Mouse (Mus musculus): ENCODE results near the gene Gm44805. TPM values are rescaled to one million over a fixed set of nuclear protein-coding genes. Genes with fewer than 3 reads are reported as not detected.

The Gm44805 gene
- polyA plus RNA-seq, 1 experiment from 2014 or later = not detected

DNA sequence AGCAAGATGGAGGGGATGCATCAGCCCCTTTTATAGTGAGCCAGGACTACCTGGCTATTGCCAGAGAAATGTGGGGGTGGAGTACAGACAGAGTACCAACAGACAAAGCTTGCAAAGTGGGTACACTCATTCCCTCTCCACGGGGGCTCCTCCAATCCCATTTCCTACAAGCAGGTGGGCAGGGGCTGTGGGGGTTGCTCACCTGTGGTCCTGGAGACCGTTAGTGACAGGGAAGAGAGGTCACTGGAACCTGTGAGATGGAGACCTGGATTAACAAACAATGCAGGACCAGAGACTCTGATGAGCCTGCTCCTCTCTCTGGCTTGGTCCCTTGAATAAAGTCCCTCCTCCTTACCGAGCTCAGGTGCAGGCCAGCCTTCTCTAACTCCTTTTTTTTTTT is 53.5 kb downstream of the Gm44805 start:
- Histone ChIP-seq H3K4me3 (no peak overlapping the region), H3K9me3 (replicated peaks) (no peaks in the 10 kb centered on the region), H3K9ac (no peak overlapping the region), H3K4me1 (replicated peaks) (no peaks in the 10 kb centered on the region), H3K27me3 (replicated peaks) (peaks cover 7% of the 10 kb centered on the region; the same call in 1 of the 2 replicates), H3K36me3 (peaks cover 10% of the 10 kb centered on the region), H3K27ac (ENCODE audit: poor library complexity, severe bottlenecking) (0 out of 2 replicates have a peak overlapping the region, but pooled peaks have one; percentile 69), H3K4me2 (peak overlapping the region; percentile 85)
- WGBS = 64% methylated on average over 3 of the region's 3 CpGs
- no peak for ATAC-seq (ENCODE audit: insufficient number of reproducible peaks, low FRiP score)

DNA sequence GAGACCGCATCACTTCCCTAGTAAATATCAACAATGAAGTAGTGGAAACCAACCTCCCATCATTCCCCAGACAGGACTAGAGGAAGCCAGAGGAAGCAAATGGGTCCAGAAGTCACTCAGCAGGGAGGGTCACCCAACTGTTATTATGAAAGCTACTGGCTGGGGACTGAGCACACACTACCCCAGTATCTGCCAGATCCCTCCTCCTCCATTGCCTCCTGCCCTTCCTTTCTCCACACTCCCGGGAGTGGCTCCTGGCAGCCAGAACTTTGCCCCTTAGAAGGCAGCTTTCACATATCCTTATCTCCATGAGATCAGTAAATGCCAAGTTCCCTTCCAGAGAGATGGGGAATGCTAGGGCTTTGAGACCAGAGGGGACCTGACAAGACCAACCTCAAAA is 57.8 kb downstream of the Gm44805 start:
- H3K27me3 ChIP-seq (replicated peaks) = peaks cover 25% of the 10 kb centered on the region
- H3K27ac ChIP-seq (ENCODE audit: poor library complexity, severe bottlenecking) = no peak overlapping the region
- H3K9ac ChIP-seq = no peak overlapping the region
- H3K9me3 ChIP-seq (replicated peaks) = no peaks in the 10 kb centered on the region
- peaks cover 5% of the 10 kb centered on the region for H3K4me1 ChIP-seq (replicated peaks)
- H3K4me2 ChIP-seq = no peak overlapping the region
- H3K4me3 ChIP-seq = no peak overlapping the region
- 45% methylated on average over 2 of the region's 2 CpGs for WGBS
- no peak for ATAC-seq (ENCODE audit: insufficient number of reproducible peaks, low FRiP score)
- no peaks in the 10 kb centered on the region for H3K36me3 ChIP-seq

DNA sequence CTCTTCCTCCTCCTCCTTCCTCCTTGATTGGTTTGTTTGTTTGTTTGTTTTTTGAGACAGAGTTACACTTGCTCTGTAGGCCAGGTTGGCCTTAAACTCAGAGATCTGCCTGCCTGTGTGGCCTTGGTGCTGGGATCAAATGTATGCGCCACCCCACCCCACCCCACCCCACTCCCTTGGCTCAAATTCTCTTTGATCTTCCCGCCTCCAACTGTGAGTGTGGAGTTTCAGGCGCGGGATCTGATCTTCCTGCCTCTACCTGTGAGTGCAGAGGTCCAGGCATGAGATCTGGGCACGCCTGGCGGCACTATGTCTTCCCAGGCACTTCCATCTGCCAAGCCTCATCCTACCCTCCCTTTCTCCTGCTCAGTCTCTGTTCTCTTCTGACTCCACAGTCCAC is 59.0 kb downstream of the Gm44805 start:
- peaks cover 25% of the 10 kb centered on the region for H3K27me3 ChIP-seq (replicated peaks)
- 34% methylated on average over 6 of the region's 6 CpGs for WGBS
- H3K36me3 ChIP-seq = no peaks in the 10 kb centered on the region
- peaks cover 5% of the 10 kb centered on the region for H3K4me1 ChIP-seq (replicated peaks)
- H3K9me3 ChIP-seq (replicated peaks) = no peaks in the 10 kb centered on the region
- H3K4me2 ChIP-seq = no peak overlapping the region
- H3K9ac ChIP-seq = no peak overlapping the region
- no peak for ATAC-seq (ENCODE audit: insufficient number of reproducible peaks, low FRiP score)
- no peak overlapping the region for H3K4me3 ChIP-seq
- H3K27ac ChIP-seq (ENCODE audit: poor library complexity, severe bottlenecking) = no peak overlapping the region

Other genes with a start within 250 kb of the Gm44805 start
- gene Mark4, start 222.6 kb downstream of the Gm44805 start, polyA plus RNA-seq (2016; fragmentation: Nextera tagmentation; extraction: Ambion mirVana) = 11.4 and 11.7 TPM in 2 replicates
- 2.9 and 3.1 TPM in 2 replicates for gene Exoc3l2, start 218.1 kb downstream of the Gm44805 start, polyA plus RNA-seq (2016; fragmentation: Nextera tagmentation; extraction: Ambion mirVana)
- gene Bloc1s3, start 173.1 kb downstream of the Gm44805 start, polyA plus RNA-seq (2016; fragmentation: Nextera tagmentation; extraction: Ambion mirVana) = 2.4 TPM in 2 replicates
- gene Trappc6a, start 173.0 kb downstream of the Gm44805 start, polyA plus RNA-seq (2016; fragmentation: Nextera tagmentation; extraction: Ambion mirVana) = 66.4 and 74.0 TPM in 2 replicates
- gene Nkpd1, start 163.6 kb downstream of the Gm44805 start, polyA plus RNA-seq (2016; fragmentation: Nextera tagmentation; extraction: Ambion mirVana) = 0.08 TPM in 1 of 2 replicates, not detected in the other
- 26.2 and 26.5 TPM in 2 replicates for gene Ppp1r37, start 118.3 kb downstream of the Gm44805 start, polyA plus RNA-seq (2016; fragmentation: Nextera tagmentation; extraction: Ambion mirVana)
- 0.32 and 0.36 TPM in 2 replicates for gene Zfp296, start 104.1 kb downstream of the Gm44805 start, polyA plus RNA-seq (2016; fragmentation: Nextera tagmentation; extraction: Ambion mirVana)
- 118 and 121 TPM in 2 replicates for gene Gemin7, start 103.8 kb downstream of the Gm44805 start, polyA plus RNA-seq (2016; fragmentation: Nextera tagmentation; extraction: Ambion mirVana)
- 37.1 and 40.6 TPM in 2 replicates for gene Clasrp, start 76.9 kb downstream of the Gm44805 start, polyA plus RNA-seq (2016; fragmentation: Nextera tagmentation; extraction: Ambion mirVana)
- 4.6 and 4.7 TPM in 2 replicates for gene Relb, start 52.0 kb downstream of the Gm44805 start, polyA plus RNA-seq (2016; fragmentation: Nextera tagmentation; extraction: Ambion mirVana)
- gene Clptm1, start 16.4 kb downstream of the Gm44805 start, polyA plus RNA-seq (2016; fragmentation: Nextera tagmentation; extraction: Ambion mirVana) = 99.8 and 107 TPM in 2 replicates
- 1.6 and 5.4 TPM in 2 replicates for gene Apoc2, start 3.5 kb downstream of the Gm44805 start, polyA plus RNA-seq (2016; fragmentation: Nextera tagmentation; extraction: Ambion mirVana)
- gene Apoc4, start 56 bp upstream of the Gm44805 start, polyA plus RNA-seq (2016; fragmentation: Nextera tagmentation; extraction: Ambion mirVana) = 0.41 TPM in 1 of 2 replicates, not detected in the other
- gene Apoc1, start 11.2 kb upstream of the Gm44805 start, polyA plus RNA-seq (2016; fragmentation: Nextera tagmentation; extraction: Ambion mirVana) = 6.7 and 8.9 TPM in 2 replicates
- 399 and 400 TPM in 2 replicates for gene Apoe, start 17.8 kb upstream of the Gm44805 start, polyA plus RNA-seq (2016; fragmentation: Nextera tagmentation; extraction: Ambion mirVana)
- gene Tomm40, start 34.0 kb upstream of the Gm44805 start, polyA plus RNA-seq (2016; fragmentation: Nextera tagmentation; extraction: Ambion mirVana) = 160 and 166 TPM in 2 replicates
- gene Nectin2, start 69.1 kb upstream of the Gm44805 start, polyA plus RNA-seq (2016; fragmentation: Nextera tagmentation; extraction: Ambion mirVana) = 99.1 and 101 TPM in 2 replicates
- 232 and 245 TPM in 2 replicates for gene Bcam, start 89.6 kb upstream of the Gm44805 start, polyA plus RNA-seq (2016; fragmentation: Nextera tagmentation; extraction: Ambion mirVana)
- 0.27 TPM in 1 of 2 replicates, not detected in the other for gene Cblc, start 115.4 kb upstream of the Gm44805 start, polyA plus RNA-seq (2016; fragmentation: Nextera tagmentation; extraction: Ambion mirVana)
- gene Bcl3, start 141.3 kb upstream of the Gm44805 start, polyA plus RNA-seq (2016; fragmentation: Nextera tagmentation; extraction: Ambion mirVana) = 1.4 and 1.7 TPM in 2 replicates
- not detected in 2 replicates for gene Gm19345, start 170.6 kb upstream of the Gm44805 start, polyA plus RNA-seq (2016; fragmentation: Nextera tagmentation; extraction: Ambion mirVana)
- gene Ceacam16, start 179.9 kb upstream of the Gm44805 start, polyA plus RNA-seq (2016; fragmentation: Nextera tagmentation; extraction: Ambion mirVana) = not detected in 2 replicates
- gene Ceacam19, start 206.5 kb upstream of the Gm44805 start, polyA plus RNA-seq (2016; fragmentation: Nextera tagmentation; extraction: Ambion mirVana) = not detected in 2 replicates
- gene Pvr, start 239.7 kb upstream of the Gm44805 start, polyA plus RNA-seq (2016; fragmentation: Nextera tagmentation; extraction: Ambion mirVana) = 15.7 and 16.0 TPM in 2 replicates

All from heart, embryonic 12.5 days (tissue).